Mouse (Mus musculus) hindbrain, embryonic 16.5 days (tissue): ENCODE results near the gene Ralgps2. TPM values are rescaled to one million over a fixed set of nuclear protein-coding genes. Genes with fewer than 3 reads are reported as not detected.

ENCODE experiments used
- ATAC-seq: fragments of 200-750 bp; cut with Nextera tagmentation; 2 replicates; pipeline ENCODE4 v1.8.0; 2017; ENCODE audit warnings: moderate TSS enrichment, moderate library complexity
- H3K27ac ChIP-seq: fragments of 300-500 bp; sonication (generic); 2 replicates; pipeline ENCODE4 v1.5.1; 2014; ENCODE audit warnings: low read depth, mild to moderate bottlenecking, control low read depth, low read length, moderate library complexity
- H3K27me3 ChIP-seq: fragments of 300-500 bp; sonication (generic); replicated peaks from 2 replicates; pipeline ENCODE4 v1.6.1; 2014; ENCODE audit warnings: low read length; ENCODE audit not compliant: control insufficient read depth, insufficient read depth
- H3K36me3 ChIP-seq: fragments of 300-500 bp; sonication (generic); 2 replicates; pipeline ENCODE4 v1.6.1; 2014; ENCODE audit warnings: mild to moderate bottlenecking, low read length, moderate library complexity, mixed read lengths; ENCODE audit not compliant: control insufficient read depth, insufficient read depth
- H3K4me1 ChIP-seq: fragments of 300-500 bp; sonication (generic); 2 replicates; pipeline ENCODE4 v1.6.1; 2014; ENCODE audit warnings: low read depth, low read length; ENCODE audit not compliant: control insufficient read depth, insufficient read depth
- H3K4me2 ChIP-seq: fragments of 300-500 bp; sonication (generic); 2 replicates; pipeline ENCODE4 v1.6.1; 2014; ENCODE audit warnings: mild to moderate bottlenecking, low read length, control low read depth, moderate library complexity
- H3K4me3 ChIP-seq: fragments of 300-500 bp; sonication (generic); 2 replicates; pipeline ENCODE4 v1.5.1; 2014; ENCODE audit warnings: mild to moderate bottlenecking, low read length, control low read depth, moderate library complexity
- H3K9ac ChIP-seq: fragments of 300-500 bp; sonication (generic); 2 replicates; pipeline ENCODE4 v1.6.1; 2014; ENCODE audit warnings: low read depth, mild to moderate bottlenecking, control low read depth, low read length, moderate library complexity
- H3K9me3 ChIP-seq: fragments of 300-500 bp; sonication (generic); 2 replicates; pipeline ENCODE4 v1.6.1; 2014; ENCODE audit warnings: mild to moderate bottlenecking, low read length, moderate library complexity; ENCODE audit not compliant: control insufficient read depth
- WGBS: fragments of 180-500 bp; shearing (Covaris S2); extraction: QIAGEN DNeasy Blood & Tissue Kit; methylation state at CpG from one replicate; pipeline ENCODE4 v1.1.7; 2014; 5-methylcytosine and 5-hydroxymethylcytosine counted together
- polyA plus RNA-seq: library from polyadenylated mRNA; unstranded; fragments of >200 nt; fragmentation: Nextera tagmentation; extraction: Ambion mirVana; gene quantifications from 2 replicates; pipeline ENCODE4 v1.2.1, GENCODE M21; 2015

The Ralgps2 gene
- polyA plus RNA-seq, 1 experiment from 2014 or later: 74.7 TPM

DNA sequence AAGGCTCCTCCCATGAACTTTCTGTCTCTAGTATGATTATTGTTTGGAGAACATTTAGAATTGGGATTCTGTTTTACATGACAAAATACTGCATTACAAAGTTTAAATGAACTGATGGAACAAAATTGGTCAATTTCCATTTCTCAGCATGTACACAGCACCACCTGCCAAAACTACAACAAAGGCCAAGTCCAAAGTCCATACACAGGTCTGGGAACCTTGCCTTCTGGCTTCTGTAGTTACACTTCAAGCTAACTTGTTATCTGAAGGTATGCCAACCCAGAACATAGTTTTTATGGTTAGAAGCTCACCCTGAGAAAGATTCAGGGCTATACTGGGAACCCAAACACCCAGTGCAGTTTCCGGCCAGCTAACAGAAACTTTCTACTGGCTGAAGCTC, 120.2 kb downstream of the Ralgps2 start:
- H3K27me3 ChIP-seq: no peaks in the 10 kb centered on the region
- no peak overlapping the region for H3K9ac ChIP-seq
- H3K36me3 ChIP-seq: peaks cover 25% of the 10 kb centered on the region
- no peak overlapping the region for H3K4me2 ChIP-seq
- no peaks in the 10 kb centered on the region for H3K9me3 ChIP-seq
- no peak for ATAC-seq
- no peak overlapping the region for H3K27ac ChIP-seq
- WGBS: 94% methylated on average over 1 of the region's 1 CpGs
- H3K4me1 ChIP-seq: no peaks in the 10 kb centered on the region
- no peak overlapping the region for H3K4me3 ChIP-seq

DNA sequence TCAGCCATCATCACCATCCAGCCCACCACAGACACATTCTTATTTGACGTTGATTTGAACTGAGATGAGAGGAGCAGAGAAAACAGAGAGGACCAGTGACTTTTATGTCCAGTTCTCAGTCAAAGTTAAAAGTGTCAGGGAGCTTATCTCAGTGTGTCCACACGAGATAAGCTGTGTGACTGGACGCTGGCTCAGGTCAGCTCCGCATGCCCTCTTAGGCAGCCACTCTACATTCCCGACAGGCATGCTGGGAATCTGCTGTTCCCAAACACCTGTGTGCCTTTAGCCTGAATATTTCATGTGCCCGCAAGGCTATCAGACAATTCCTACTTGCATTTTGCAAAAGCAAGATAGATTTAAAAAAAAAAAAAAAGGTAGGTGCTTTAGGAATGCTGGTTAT, 125.9 kb downstream of the Ralgps2 start:
- Histone ChIP-seq H3K27ac (no peak overlapping the region), H3K4me3 (no peak overlapping the region), H3K4me1 (no peaks in the 10 kb centered on the region), H3K9me3 (no peaks in the 10 kb centered on the region), H3K36me3 (peaks cover 25% of the 10 kb centered on the region; the same call in 1 of the 2 replicates), H3K27me3 (no peaks in the 10 kb centered on the region), H3K9ac (no peak overlapping the region), H3K4me2 (no peak overlapping the region)
- WGBS: 75% methylated on average over 6 of the region's 6 CpGs
- no peak for ATAC-seq

DNA sequence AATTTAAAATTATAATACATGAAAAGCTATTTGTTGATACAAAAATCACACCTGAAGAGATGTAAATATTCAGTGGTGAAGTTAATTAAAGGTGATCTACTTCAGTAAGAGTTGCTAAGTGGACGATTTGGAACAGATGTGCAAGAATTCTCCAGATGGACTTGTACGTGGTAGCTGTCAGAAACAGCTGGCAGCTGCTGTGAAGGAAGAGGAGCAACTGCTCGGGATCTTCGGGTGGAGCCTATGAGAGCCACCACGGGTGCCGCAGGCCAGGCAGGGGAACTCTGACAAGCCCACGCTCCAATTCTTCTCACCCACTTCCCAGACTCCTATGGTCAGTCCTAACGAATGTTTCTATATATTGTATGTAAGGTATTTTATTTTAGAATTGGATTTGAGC, 126.7 kb downstream of the Ralgps2 start:
- Histone ChIP-seq H3K9me3 (no peaks in the 10 kb centered on the region), H3K27me3 (no peaks in the 10 kb centered on the region), H3K4me2 (no peak overlapping the region), H3K36me3 (peaks cover 19% of the 10 kb centered on the region; the same call in 1 of the 2 replicates), H3K4me1 (no peaks in the 10 kb centered on the region), H3K4me3 (no peak overlapping the region), H3K9ac (no peak overlapping the region), H3K27ac (no peak overlapping the region)
- WGBS: 70% methylated on average over 8 of the region's 8 CpGs
- no peak for ATAC-seq

DNA sequence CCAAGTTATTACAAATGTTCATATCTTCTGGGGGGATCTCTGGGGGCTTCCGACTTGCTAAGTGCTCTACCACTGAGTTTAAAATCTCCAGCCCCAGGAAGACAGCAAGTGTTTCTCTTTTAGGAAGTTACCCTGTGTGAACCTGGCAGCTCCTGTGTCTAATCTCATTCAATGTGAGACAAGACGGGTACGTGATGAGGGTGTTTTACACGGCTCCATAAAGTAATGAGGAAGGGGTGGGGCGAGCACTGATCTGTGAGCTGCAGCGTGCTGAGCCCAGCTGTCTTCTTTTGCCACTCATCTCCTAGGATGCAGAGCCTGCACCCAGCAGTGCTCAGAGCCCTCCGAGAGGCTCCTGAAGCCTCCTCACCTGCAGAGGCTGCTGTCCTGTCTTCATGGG, 127.5 kb downstream of the Ralgps2 start:
- Histone ChIP-seq H3K27ac (no peak overlapping the region), H3K4me3 (no peak overlapping the region), H3K4me2 (no peak overlapping the region), H3K9ac (no peak overlapping the region), H3K27me3 (no peaks in the 10 kb centered on the region), H3K9me3 (no peaks in the 10 kb centered on the region), H3K36me3 (peaks cover 14% of the 10 kb centered on the region; the same call in 1 of the 2 replicates), H3K4me1 (no peaks in the 10 kb centered on the region)
- 0 out of 2 replicates have a peak, but pooled peaks have one; percentile 24 for ATAC-seq
- WGBS: 62% methylated on average over 7 of the region's 7 CpGs

DNA sequence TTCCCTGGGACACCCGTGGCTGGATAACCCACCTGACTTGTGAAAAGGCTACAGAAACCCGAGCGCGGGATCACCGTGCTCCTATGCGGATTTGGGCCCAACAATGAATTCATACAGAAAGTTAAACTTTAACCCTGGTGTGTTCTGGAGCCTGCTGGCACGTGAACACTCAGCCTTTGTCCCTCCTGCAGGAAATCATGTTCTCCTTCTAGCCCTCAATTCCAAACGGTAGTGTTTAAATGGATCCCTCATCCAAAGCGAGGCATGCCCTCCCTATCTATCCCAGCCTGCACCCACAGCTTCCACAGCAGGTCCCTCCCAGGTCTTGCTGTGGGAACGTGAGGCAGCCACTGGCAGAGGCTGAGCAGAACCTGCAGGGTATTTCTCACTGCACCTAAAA, 131.1 kb downstream of the Ralgps2 start:
- peaks cover 9% of the 10 kb centered on the region; the same call in 1 of the 2 replicates for H3K36me3 ChIP-seq

DNA sequence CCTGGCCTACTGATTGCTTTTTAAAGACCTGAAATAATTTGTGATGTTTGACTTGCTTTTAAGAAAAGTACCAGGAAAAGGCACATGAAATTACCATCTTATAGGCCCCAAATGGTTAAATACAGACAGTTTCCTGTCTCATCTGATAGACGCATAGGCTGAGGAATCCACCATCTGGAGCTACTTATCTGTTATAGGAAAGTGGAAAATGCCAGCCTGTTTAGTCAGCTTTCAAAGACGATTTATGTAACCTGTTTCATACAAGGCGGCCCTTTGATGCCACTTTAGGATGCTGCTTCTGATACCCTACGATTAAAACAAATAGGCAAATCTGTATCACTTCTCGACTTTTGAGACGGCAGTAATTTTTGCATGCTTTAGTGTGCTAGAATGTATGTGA, 138.2 kb downstream of the Ralgps2 start:
- H3K4me1 ChIP-seq: no peaks in the 10 kb centered on the region
- no peaks in the 10 kb centered on the region for H3K9me3 ChIP-seq
- no peak for ATAC-seq
- H3K27me3 ChIP-seq: no peaks in the 10 kb centered on the region
- no peak overlapping the region for H3K4me3 ChIP-seq
- WGBS: 80% methylated on average over 6 of the region's 6 CpGs
- no peak overlapping the region for H3K4me2 ChIP-seq
- H3K9ac ChIP-seq: no peak overlapping the region
- H3K27ac ChIP-seq: no peak overlapping the region
- H3K36me3 ChIP-seq: no peaks in the 10 kb centered on the region

More for the DNA sequence above, 131.1 kb downstream of the Ralgps2 start:
- Histone ChIP-seq H3K27me3 (no peaks in the 10 kb centered on the region), H3K27ac (no peak overlapping the region), H3K4me2 (no peak overlapping the region), H3K9ac (no peak overlapping the region), H3K4me3 (no peak overlapping the region), H3K9me3 (no peaks in the 10 kb centered on the region), H3K4me1 (no peaks in the 10 kb centered on the region)
- WGBS: 46% methylated on average over 10 of the region's 10 CpGs
- no peak for ATAC-seq

DNA sequence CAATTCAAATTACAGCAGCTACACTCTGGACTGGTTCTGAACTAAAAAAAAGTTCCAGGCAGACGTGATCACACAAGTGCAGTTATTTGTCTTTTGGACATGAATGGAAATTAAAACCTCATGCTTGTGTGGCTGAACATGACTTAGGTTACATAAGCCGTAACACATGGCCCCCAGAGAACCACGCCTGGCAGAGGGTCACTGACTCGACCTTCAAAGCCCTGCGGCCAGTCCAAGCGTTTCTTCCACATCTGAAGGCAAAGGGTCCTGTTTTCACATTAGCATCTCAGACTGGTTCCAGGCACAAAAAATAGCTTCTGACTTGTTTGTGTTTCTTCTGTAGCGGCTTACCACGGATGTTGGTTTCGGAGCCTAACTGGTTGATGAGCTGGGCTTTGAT, 143.2 kb downstream of the Ralgps2 start:
- no peaks in the 10 kb centered on the region for H3K36me3 ChIP-seq
- H3K4me3 ChIP-seq: no peak overlapping the region
- H3K4me2 ChIP-seq: no peak overlapping the region
- H3K9me3 ChIP-seq: no peaks in the 10 kb centered on the region
- WGBS: 74% methylated on average over 9 of the region's 9 CpGs
- H3K4me1 ChIP-seq: no peaks in the 10 kb centered on the region
- H3K27ac ChIP-seq: no peak overlapping the region
- no peak overlapping the region for H3K9ac ChIP-seq
- H3K27me3 ChIP-seq: no peaks in the 10 kb centered on the region
- no peak for ATAC-seq

GRCm38 (mm10) chr1:156789844-156790490, 149.5 kb downstream of the Ralgps2 start:
- H3K27me3 ChIP-seq: no peaks in the 10 kb centered on the region
- 0 out of 2 replicates have a peak, but pooled peaks have one; percentile 32 for ATAC-seq
- WGBS: 11% methylated on average over 5 of the region's 5 CpGs

GRCm38 (mm10) chr1:156787164-156787863, 152.1 kb downstream of the Ralgps2 start:
- Histone ChIP-seq H3K36me3 (no peaks in the 10 kb centered on the region), H3K4me2 (no peak overlapping the region), H3K4me3 (no peak overlapping the region), H3K27me3 (no peaks in the 10 kb centered on the region), H3K9me3 (no peaks in the 10 kb centered on the region), H3K4me1 (peaks cover 8% of the 10 kb centered on the region), H3K27ac (no peak overlapping the region), H3K9ac (no peak overlapping the region)
- ATAC-seq: no peak
- 21% methylated on average over 6 of the region's 6 CpGs for WGBS

More at GRCm38 (mm10) chr1:156789844-156790490, 149.5 kb downstream of the Ralgps2 start:
- Histone ChIP-seq H3K36me3 (no peaks in the 10 kb centered on the region), H3K4me2 (no peak overlapping the region), H3K27ac (no peak overlapping the region), H3K9ac (no peak overlapping the region), H3K4me1 (peaks cover 6% of the 10 kb centered on the region), H3K9me3 (no peaks in the 10 kb centered on the region), H3K4me3 (no peak overlapping the region)
